Mouse (Mus musculus): Measurements from ENCODE around the gene Grm3. TPM values are rescaled to one million over a fixed set of nuclear protein-coding genes. Genes with fewer than 3 reads are reported as not detected.

The Grm3 gene
- total and polyA plus RNA-seq, 3 experiments, result not detected

GRCm38 (mm10) chr5:9716295-9716694 lies 8.7 kb downstream of the Grm3 start:
- Histone ChIP-seq H3K9me3 (replicated peaks; ENCODE audit: insufficient read depth, low read length) (no peaks in the 10 kb centered on the region), H3K79me2 (ENCODE audit: control insufficient read depth, insufficient read depth, low read length, poor library complexity) (no peaks in the 10 kb centered on the region), H3K4me1 (ENCODE audit: control insufficient read depth in 1 of 2, insufficient read depth in 2 of 2, low read length in 2 of 2) (no peaks in the 10 kb centered on the region), H3K9ac (ENCODE audit: control insufficient read depth, low read depth, low read length, poor library complexity, severe bottlenecking) (no peak overlapping the region), H3K36me3 (ENCODE audit: control insufficient read depth in 1 of 2, insufficient read depth in 2 of 2, low read length in 2 of 2) (no peaks in the 10 kb centered on the region), H3K27ac (ENCODE audit: control insufficient read depth, low read depth, low read length) (no peak overlapping the region), H3K4me3 (ENCODE audit: control insufficient read depth in 1 of 2, insufficient read depth in 1 of 2, low read depth in 2 of 2, low read length in 2 of 2) (no peak overlapping the region), H3K27me3 (ENCODE audit: control insufficient read depth in 1 of 2, insufficient read depth in 2 of 2, low read length in 2 of 2) (no peaks in the 10 kb centered on the region)
- no peak for TF ChIP-seq MYC (IDR thresholded peaks at IDR 0.05; ENCODE audit: low read depth, low read length)
- no peak for TF ChIP-seq ETS1 (IDR thresholded peaks at IDR 0.05; ENCODE audit: low read depth, low read length)
- TF ChIP-seq ZMIZ1 (IDR thresholded peaks at IDR 0.05; ENCODE audit: low read depth, low read length), result no peak
- no peak for TF ChIP-seq RAD21 (IDR thresholded peaks at IDR 0.05; ENCODE audit: low read depth, low read length)
- no peak for TF ChIP-seq USF2 (IDR thresholded peaks at IDR 0.05; ENCODE audit: borderline replicate concordance in 1 of 2, insufficient read depth in 1 of 2, low read depth in 1 of 2, low read length in 2 of 2)
- TF ChIP-seq POLR2A (IDR thresholded peaks at IDR 0.05; ENCODE audit: control insufficient read depth in 1 of 2, insufficient read depth in 1 of 2, low read depth in 1 of 2, low read length in 2 of 2, poor library complexity in 1 of 2), result no peak
- TF ChIP-seq MEF2A (IDR thresholded peaks at IDR 0.05; ENCODE audit: extremely low read depth, insufficient replicate concordance, low read depth, low read length, poor library complexity, severe bottlenecking), result no peak
- TF ChIP-seq NELFE (IDR thresholded peaks at IDR 0.05; ENCODE audit: low read depth, low read length), result no peak
- no peak for TF ChIP-seq TBP (IDR thresholded peaks at IDR 0.05; ENCODE audit: low read depth, low read length)
- TF ChIP-seq USF1 (IDR thresholded peaks at IDR 0.05; ENCODE audit: low read depth, low read length), result no peak
- TF ChIP-seq KAT2A (conservative IDR thresholded peaks at IDR 0.05; ENCODE audit: low read depth, low read length), result no peak
- TF ChIP-seq ZKSCAN1 (IDR thresholded peaks at IDR 0.05; ENCODE audit: low read depth, low read length), result no peak
- no peak for TF ChIP-seq JUND (IDR thresholded peaks at IDR 0.05; ENCODE audit: low read depth, low read length)
- no peak for TF ChIP-seq CTCF (IDR thresholded peaks at IDR 0.05 in 2 of 3, conservative IDR thresholded peaks at IDR 0.05 in 1 of 3; ENCODE audit: control insufficient read depth in 1 of 3, insufficient read depth in 1 of 3, low read depth in 2 of 3, low read length in 3 of 3, poor library complexity in 1 of 3, severe bottlenecking in 1 of 3)
- no peak for TF ChIP-seq HCFC1 (IDR thresholded peaks at IDR 0.05; ENCODE audit: low read depth, low read length)
- no peak for TF ChIP-seq MXI1 (IDR thresholded peaks at IDR 0.05; ENCODE audit: low read depth, low read length)
- no peak for TF ChIP-seq SIN3A (IDR thresholded peaks at IDR 0.05; ENCODE audit: low read length)
- TF ChIP-seq ZNF384 (IDR thresholded peaks at IDR 0.05; ENCODE audit: low read depth, low read length), result no peak
- no peak for TF ChIP-seq BHLHE40 (IDR thresholded peaks at IDR 0.05; ENCODE audit: borderline replicate concordance, low read depth, low read length)
- no peak for DNase-seq (ENCODE audit: low read depth, low spot score)

GRCm38 (mm10) chr5:9707096-9707495 lies 17.9 kb downstream of the Grm3 start:
- no peak for DNase-seq (ENCODE audit: low read depth, low spot score)
- H3K9ac ChIP-seq (ENCODE audit: control insufficient read depth, low read depth, low read length, poor library complexity, severe bottlenecking), result no peak overlapping the region
- H3K9me3 ChIP-seq (replicated peaks; ENCODE audit: insufficient read depth, low read length), result no peaks in the 10 kb centered on the region
- H3K27ac ChIP-seq (ENCODE audit: control insufficient read depth, low read depth, low read length), result no peak overlapping the region
- no peaks in the 10 kb centered on the region for H3K79me2 ChIP-seq (ENCODE audit: control insufficient read depth, insufficient read depth, low read length, poor library complexity)
- H3K4me3 ChIP-seq (ENCODE audit: control insufficient read depth in 1 of 2, insufficient read depth in 1 of 2, low read depth in 2 of 2, low read length in 2 of 2), result no peak overlapping the region
- H3K36me3 ChIP-seq (ENCODE audit: control insufficient read depth in 1 of 2, insufficient read depth in 2 of 2, low read length in 2 of 2), result no peaks in the 10 kb centered on the region
- TF ChIP-seq MAZ (IDR thresholded peaks at IDR 0.05; ENCODE audit: low read depth, low read length) (no peak), RCOR1 (IDR thresholded peaks at IDR 0.05; ENCODE audit: low read depth, low read length) (no peak), E2F4 (IDR thresholded peaks at IDR 0.05; ENCODE audit: borderline replicate concordance, low read depth, low read length) (no peak), ZKSCAN1 (IDR thresholded peaks at IDR 0.05; ENCODE audit: low read depth, low read length) (no peak), TBP (IDR thresholded peaks at IDR 0.05; ENCODE audit: low read depth, low read length) (no peak), GATA1 (IDR thresholded peaks at IDR 0.05; ENCODE audit: low read depth, low read length) (no peak), POLR2A (IDR thresholded peaks at IDR 0.05; ENCODE audit: control insufficient read depth in 1 of 2, insufficient read depth in 1 of 2, low read depth in 1 of 2, low read length in 2 of 2, poor library complexity in 1 of 2) (no peak)
- H3K4me1 ChIP-seq (ENCODE audit: control insufficient read depth in 1 of 2, insufficient read depth in 2 of 2, low read length in 2 of 2), result no peaks in the 10 kb centered on the region
- no peaks in the 10 kb centered on the region for H3K27me3 ChIP-seq (ENCODE audit: control insufficient read depth in 1 of 2, insufficient read depth in 2 of 2, low read length in 2 of 2)

Data from MEL (cell line).